Mouse (Mus musculus) limb, embryonic 14.5 days (tissue): ENCODE data around the gene Prkar1b. TPM values are rescaled to one million over a fixed set of nuclear protein-coding genes. Genes with fewer than 3 reads are reported as not detected.

Source experiments
- ATAC-seq: fragments of 200-750 bp; cut with Nextera tagmentation; 2 replicates; pipeline ENCODE4 v1.8.0; 2017; ENCODE audit warnings: low read depth, moderate number of reproducible peaks, moderate TSS enrichment; ENCODE audit not compliant: low FRiP score
- DNase-seq: peaks from one replicate; pipeline ENCODE4 v3.0.0-alpha.2; 2015; ENCODE audit warnings: low spot score
- H3K27ac ChIP-seq: fragments of 300-500 bp; sonication (generic); replicated peaks from 2 replicates; pipeline ENCODE4 v1.5.1; 2014; ENCODE audit warnings: low read depth, mild to moderate bottlenecking, low read length, moderate library complexity, mixed read lengths
- H3K27me3 ChIP-seq: fragments of 300-500 bp; sonication (generic); 2 replicates; pipeline ENCODE4 v1.6.1; 2014; ENCODE audit warnings: low read length, mixed read lengths; ENCODE audit not compliant: control insufficient read depth, insufficient read depth
- H3K36me3 ChIP-seq: fragments of 300-500 bp; sonication (generic); 2 replicates; pipeline ENCODE4 v1.6.1; 2014; ENCODE audit warnings: mild to moderate bottlenecking, low read length, moderate library complexity, mixed read lengths; ENCODE audit not compliant: control insufficient read depth, insufficient read depth
- H3K4me1 ChIP-seq: fragments of 300-500 bp; sonication (generic); 2 replicates; pipeline ENCODE4 v1.6.1; 2014; ENCODE audit warnings: antibody characterized with exemption, low read length, mixed read lengths; ENCODE audit not compliant: control insufficient read depth, insufficient read depth
- H3K4me2 ChIP-seq: fragments of 300-500 bp; sonication (generic); replicated peaks from 2 replicates; pipeline ENCODE4 v1.6.1; 2014; ENCODE audit warnings: low read depth, mild to moderate bottlenecking, low read length, moderate library complexity; ENCODE audit not compliant: severe bottlenecking
- H3K4me3 ChIP-seq: fragments of 300-500 bp; sonication (generic); replicated peaks from 2 replicates; pipeline ENCODE4 v1.5.1; 2014; ENCODE audit warnings: low read length
- H3K9ac ChIP-seq: fragments of 300-500 bp; sonication (generic); 2 replicates; pipeline ENCODE4 v1.6.1; 2014; ENCODE audit warnings: mild to moderate bottlenecking, low read depth, low read length, moderate library complexity; ENCODE audit not compliant: severe bottlenecking
- H3K9me3 ChIP-seq: fragments of 300-500 bp; sonication (generic); 2 replicates; pipeline ENCODE4 v1.6.1; 2016; ENCODE audit warnings: low read length; ENCODE audit not compliant: control insufficient read depth
- POLR2A ChIP-seq: fragments of 200-500 bp; IDR thresholded peaks from 2 replicates; pipeline ENCODE4 v1.8.0; 2012; ENCODE audit warnings: inconsistent platforms, mild to moderate bottlenecking, moderate library complexity, borderline replicate concordance; ENCODE audit not compliant: insufficient read depth, insufficient read length; ENCODE audit errors: extremely low read depth
- WGBS: fragments of 180-500 bp; shearing (Covaris S2); extraction: QIAGEN DNeasy Blood & Tissue Kit; methylation state at CpG from one replicate; pipeline ENCODE4 v1.1.7; 2014; 5-methylcytosine and 5-hydroxymethylcytosine counted together
- polyA plus RNA-seq, 2 experiments: library from polyadenylated mRNA; depleted of rRNA in 1 of 2; stranded (reverse) in 1 of 2; unstranded in 1 of 2; fragments of >200 nt; fragmentation: Nextera tagmentation in 1 of 2; extraction: Ambion mirVana in 1 of 2; gene quantifications; 2 replicates each; pipeline versions ENCODE4 v1.2.1 to v1.2.3; 2012 to 2014

Gene Prkar1b
- polyA plus RNA-seq, 2 experiments, result 15.8 to 19.2 TPM

- Histone ChIP-seq H3K27me3 (no peaks in the 10 kb centered on the region), H3K4me2 (no peak overlapping the region), H3K36me3 (no peaks in the 10 kb centered on the region), H3K27ac (no peak overlapping the region), H3K9ac (no peak overlapping the region), H3K4me1 (0 out of 2 replicates have a peak, but pooled peaks cover 3% of the 10 kb centered on the region), H3K9me3 (no peaks in the 10 kb centered on the region), H3K4me3 (no peak overlapping the region)
- no peak for DNase-seq
- WGBS, result 56% methylated on average over 12 of the region's 12 CpGs
- no peak for ATAC-seq
- TF ChIP-seq POLR2A, result no peak
These were observed 125.3 kb downstream of the Prkar1b start for GRCm38 (mm10) chr5:139024351-139025105.

- H3K27me3 ChIP-seq, result no peaks in the 10 kb centered on the region
- no peak overlapping the region for H3K27ac ChIP-seq
- ATAC-seq, result no peak
- no peak overlapping the region for H3K9ac ChIP-seq
- peaks cover 5% of the 10 kb centered on the region for H3K36me3 ChIP-seq
- no peak overlapping the region for H3K4me3 ChIP-seq
- TF ChIP-seq POLR2A, result no peak
- no peak overlapping the region for H3K4me2 ChIP-seq
- WGBS, result 60% methylated on average over 6 of the region's 6 CpGs
- no peaks in the 10 kb centered on the region for H3K9me3 ChIP-seq
- H3K4me1 ChIP-seq, result no peaks in the 10 kb centered on the region
- DNase-seq, result no peak
These were observed 129.2 kb downstream of the Prkar1b start for GRCm38 (mm10) chr5:139020595-139020994.

- H3K27ac ChIP-seq, result no peak overlapping the region
- H3K4me2 ChIP-seq, result no peak overlapping the region
- H3K27me3 ChIP-seq, result no peaks in the 10 kb centered on the region
- ATAC-seq, result no peak
- WGBS, result 77% methylated on average over 15 of the region's 15 CpGs
- H3K4me3 ChIP-seq, result no peak overlapping the region
- DNase-seq, result no peak
- H3K4me1 ChIP-seq, result no peaks in the 10 kb centered on the region
- no peak overlapping the region for H3K9ac ChIP-seq
- peaks cover 5% of the 10 kb centered on the region for H3K36me3 ChIP-seq
- H3K9me3 ChIP-seq, result no peaks in the 10 kb centered on the region
- no peak for TF ChIP-seq POLR2A
These were observed 132.3 kb downstream of the Prkar1b start for GRCm38 (mm10) chr5:139017371-139018124.

- peaks cover 5% of the 10 kb centered on the region for H3K36me3 ChIP-seq
- TF ChIP-seq POLR2A, result no peak
- WGBS, result 85% methylated on average over 3 of the region's 3 CpGs
- DNase-seq (no peak), ATAC-seq (no peak)
- no peaks in the 10 kb centered on the region for H3K4me1 ChIP-seq
- no peak overlapping the region for H3K9ac ChIP-seq
- H3K27me3 ChIP-seq, result no peaks in the 10 kb centered on the region
- H3K4me2 ChIP-seq, result no peak overlapping the region
- H3K27ac ChIP-seq, result no peak overlapping the region
- H3K4me3 ChIP-seq, result no peak overlapping the region
- H3K9me3 ChIP-seq, result no peaks in the 10 kb centered on the region
These were observed 134.7 kb downstream of the Prkar1b start for GRCm38 (mm10) chr5:139015097-139015496.

GRCm38 (mm10) chr5:139010649-139011048 is 139.2 kb downstream of the Prkar1b start:
- no peaks in the 10 kb centered on the region for H3K27me3 ChIP-seq

More at GRCm38 (mm10) chr5:139010649-139011048, 139.2 kb downstream of the Prkar1b start:
- H3K4me1 ChIP-seq, result no peaks in the 10 kb centered on the region
- H3K4me3 ChIP-seq, result no peak overlapping the region
- no peak for ATAC-seq
- no peak overlapping the region for H3K9ac ChIP-seq
- H3K36me3 ChIP-seq, result no peaks in the 10 kb centered on the region
- H3K27ac ChIP-seq, result no peak overlapping the region
- no peak overlapping the region for H3K4me2 ChIP-seq
- H3K9me3 ChIP-seq, result no peaks in the 10 kb centered on the region
- TF ChIP-seq POLR2A, result no peak
- WGBS, result 51% methylated on average over 2 of the region's 2 CpGs
- no peak for DNase-seq
